Mouse (Mus musculus): ENCODE measurements around the gene Ahrr. TPM values are rescaled to one million over a fixed set of nuclear protein-coding genes. Genes with fewer than 3 reads are reported as not detected.
A peak's percentile ranks its signal among the peaks of the same experiment; 100 is the strongest.

Ahrr gene
- total RNA-seq, 1 experiment: 0.27 TPM

GRCm38 (mm10) chr13:74302050-74303037 is 10.2 kb upstream of the Ahrr start:
- in situ Hi-C loops (cut with MboI; ENCODE audit: low sequenced_read_pairs in 2 of 2, unreplicated experiment in 2 of 2): no loop called here
- peaks cover 9% of the 10 kb centered on the region for H3K36me3 ChIP-seq (ENCODE audit: control insufficient read depth, insufficient read depth, low read length, poor library complexity, severe bottlenecking)
- peak; percentile 16 for DNase-seq (ENCODE audit: low read depth, low spot score)
- no peak overlapping the region for H3K9ac ChIP-seq (ENCODE audit: insufficient read depth, low read depth, low read length, poor library complexity, severe bottlenecking)
- no peaks in the 10 kb centered on the region for H3K4me1 ChIP-seq (ENCODE audit: control insufficient read depth in 2 of 2, insufficient read depth in 2 of 2, low read length in 2 of 2, poor library complexity in 1 of 2)
- no peaks in the 10 kb centered on the region for H3K9me3 ChIP-seq (ENCODE audit: control insufficient read depth, insufficient read depth, low read depth, low read length)
- TF ChIP-seq ZC3H11A (IDR thresholded peaks at IDR 0.05; ENCODE audit: borderline replicate concordance, low read depth, low read length): no peak
- TF ChIP-seq ZNF384 (IDR thresholded peaks at IDR 0.05; ENCODE audit: low read depth, low read length): no peak
- TF ChIP-seq MAFK (IDR thresholded peaks at IDR 0.05; ENCODE audit: insufficient read depth, low read depth, low read length): no peak
- no peak overlapping the region for H3K4me3 ChIP-seq (ENCODE audit: insufficient read depth in 1 of 2, low read depth in 1 of 2, low read length in 2 of 2, poor library complexity in 1 of 2, severe bottlenecking in 1 of 2)
- no peak overlapping the region for H3K27ac ChIP-seq (ENCODE audit: insufficient read depth, low read depth, low read length, poor library complexity, severe bottlenecking)

- TF ChIP-seq MAFK (IDR thresholded peaks at IDR 0.05; ENCODE audit: insufficient read depth, low read depth, low read length) (no peak), HCFC1 (IDR thresholded peaks at IDR 0.05; ENCODE audit: borderline replicate concordance, insufficient read depth, low read length) (no peak), ZC3H11A (IDR thresholded peaks at IDR 0.05; ENCODE audit: borderline replicate concordance, low read depth, low read length) (no peak), CHD2 (IDR thresholded peaks at IDR 0.05; ENCODE audit: low read depth, low read length) (no peak), ZNF384 (IDR thresholded peaks at IDR 0.05; ENCODE audit: low read depth, low read length) (no peak)
- no peak overlapping the region for H3K9ac ChIP-seq (ENCODE audit: insufficient read depth, low read depth, low read length, poor library complexity, severe bottlenecking)
- H3K4me1 ChIP-seq (ENCODE audit: control insufficient read depth in 2 of 2, insufficient read depth in 2 of 2, low read length in 2 of 2, poor library complexity in 1 of 2): no peaks in the 10 kb centered on the region
- no peak overlapping the region for H3K4me3 ChIP-seq (ENCODE audit: insufficient read depth in 1 of 2, low read depth in 1 of 2, low read length in 2 of 2, poor library complexity in 1 of 2, severe bottlenecking in 1 of 2)
- no peaks in the 10 kb centered on the region for H3K9me3 ChIP-seq (ENCODE audit: control insufficient read depth, insufficient read depth, low read depth, low read length)
- in situ Hi-C loops (cut with MboI; ENCODE audit: low sequenced_read_pairs in 2 of 2, unreplicated experiment in 2 of 2): no loop called here
- no peak for DNase-seq (ENCODE audit: low read depth, low spot score)
- peaks cover 9% of the 10 kb centered on the region for H3K36me3 ChIP-seq (ENCODE audit: control insufficient read depth, insufficient read depth, low read length, poor library complexity, severe bottlenecking)
- no peak overlapping the region for H3K27ac ChIP-seq (ENCODE audit: insufficient read depth, low read depth, low read length, poor library complexity, severe bottlenecking)
Measured at GRCm38 (mm10) chr13:74301607-74301984, 9.5 kb upstream of the Ahrr start.

- peak; percentile 81; the same call in 1 of the 2 replicates for TF ChIP-seq ZC3H11A (IDR thresholded peaks at IDR 0.05; ENCODE audit: borderline replicate concordance, low read depth, low read length)
- no peak for TF ChIP-seq HCFC1 (IDR thresholded peaks at IDR 0.05; ENCODE audit: borderline replicate concordance, insufficient read depth, low read length)
- no peak for TF ChIP-seq CHD2 (IDR thresholded peaks at IDR 0.05; ENCODE audit: low read depth, low read length)
- in situ Hi-C loops (cut with MboI; ENCODE audit: low sequenced_read_pairs in 2 of 2, unreplicated experiment in 2 of 2): no loop called here
- H3K4me3 ChIP-seq (ENCODE audit: insufficient read depth in 1 of 2, low read depth in 1 of 2, low read length in 2 of 2, poor library complexity in 1 of 2, severe bottlenecking in 1 of 2): no peak overlapping the region
Measured at GRCm38 (mm10) chr13:74300925-74301606, 8.9 kb upstream of the Ahrr start.

GRCm38 (mm10) chr13:74296376-74296775 is 4.2 kb upstream of the Ahrr start:
- Histone ChIP-seq H3K9me3 (ENCODE audit: control insufficient read depth, insufficient read depth, low read depth, low read length) (no peaks in the 10 kb centered on the region), H3K4me3 (ENCODE audit: insufficient read depth in 1 of 2, low read depth in 1 of 2, low read length in 2 of 2, poor library complexity in 1 of 2, severe bottlenecking in 1 of 2) (no peak overlapping the region), H3K27ac (ENCODE audit: insufficient read depth, low read depth, low read length, poor library complexity, severe bottlenecking) (no peak overlapping the region), H3K36me3 (ENCODE audit: control insufficient read depth, insufficient read depth, low read length, poor library complexity, severe bottlenecking) (no peaks in the 10 kb centered on the region), H3K9ac (ENCODE audit: insufficient read depth, low read depth, low read length, poor library complexity, severe bottlenecking) (no peak overlapping the region), H3K4me1 (ENCODE audit: control insufficient read depth in 2 of 2, insufficient read depth in 2 of 2, low read length in 2 of 2, poor library complexity in 1 of 2) (no peaks in the 10 kb centered on the region; a peak in 1 of 4 replicates)
- TF ChIP-seq HCFC1 (IDR thresholded peaks at IDR 0.05; ENCODE audit: borderline replicate concordance, insufficient read depth, low read length) (no peak), ZC3H11A (IDR thresholded peaks at IDR 0.05; ENCODE audit: borderline replicate concordance, low read depth, low read length) (no peak), ZNF384 (IDR thresholded peaks at IDR 0.05; ENCODE audit: low read depth, low read length) (no peak), CHD2 (IDR thresholded peaks at IDR 0.05; ENCODE audit: low read depth, low read length) (no peak), MAFK (IDR thresholded peaks at IDR 0.05; ENCODE audit: insufficient read depth, low read depth, low read length) (no peak)
- no peak for DNase-seq (ENCODE audit: low read depth, low spot score)
- in situ Hi-C loops (cut with MboI; ENCODE audit: low sequenced_read_pairs in 2 of 2, unreplicated experiment in 2 of 2): no loop called here

More at GRCm38 (mm10) chr13:74300925-74301606, 8.9 kb upstream of the Ahrr start:
- H3K36me3 ChIP-seq (ENCODE audit: control insufficient read depth, insufficient read depth, low read length, poor library complexity, severe bottlenecking): peaks cover 9% of the 10 kb centered on the region
- no peaks in the 10 kb centered on the region for H3K4me1 ChIP-seq (ENCODE audit: control insufficient read depth in 2 of 2, insufficient read depth in 2 of 2, low read length in 2 of 2, poor library complexity in 1 of 2)
- no peaks in the 10 kb centered on the region for H3K9me3 ChIP-seq (ENCODE audit: control insufficient read depth, insufficient read depth, low read depth, low read length)
- H3K9ac ChIP-seq (ENCODE audit: insufficient read depth, low read depth, low read length, poor library complexity, severe bottlenecking): no peak overlapping the region
- peak; percentile 52 for DNase-seq (ENCODE audit: low read depth, low spot score)
- no peak overlapping the region for H3K27ac ChIP-seq (ENCODE audit: insufficient read depth, low read depth, low read length, poor library complexity, severe bottlenecking)

All from ES-E14 (cell line).